7 mouse cellular contexts compared by ENCODE assay signal in the genomic region with DNA sequence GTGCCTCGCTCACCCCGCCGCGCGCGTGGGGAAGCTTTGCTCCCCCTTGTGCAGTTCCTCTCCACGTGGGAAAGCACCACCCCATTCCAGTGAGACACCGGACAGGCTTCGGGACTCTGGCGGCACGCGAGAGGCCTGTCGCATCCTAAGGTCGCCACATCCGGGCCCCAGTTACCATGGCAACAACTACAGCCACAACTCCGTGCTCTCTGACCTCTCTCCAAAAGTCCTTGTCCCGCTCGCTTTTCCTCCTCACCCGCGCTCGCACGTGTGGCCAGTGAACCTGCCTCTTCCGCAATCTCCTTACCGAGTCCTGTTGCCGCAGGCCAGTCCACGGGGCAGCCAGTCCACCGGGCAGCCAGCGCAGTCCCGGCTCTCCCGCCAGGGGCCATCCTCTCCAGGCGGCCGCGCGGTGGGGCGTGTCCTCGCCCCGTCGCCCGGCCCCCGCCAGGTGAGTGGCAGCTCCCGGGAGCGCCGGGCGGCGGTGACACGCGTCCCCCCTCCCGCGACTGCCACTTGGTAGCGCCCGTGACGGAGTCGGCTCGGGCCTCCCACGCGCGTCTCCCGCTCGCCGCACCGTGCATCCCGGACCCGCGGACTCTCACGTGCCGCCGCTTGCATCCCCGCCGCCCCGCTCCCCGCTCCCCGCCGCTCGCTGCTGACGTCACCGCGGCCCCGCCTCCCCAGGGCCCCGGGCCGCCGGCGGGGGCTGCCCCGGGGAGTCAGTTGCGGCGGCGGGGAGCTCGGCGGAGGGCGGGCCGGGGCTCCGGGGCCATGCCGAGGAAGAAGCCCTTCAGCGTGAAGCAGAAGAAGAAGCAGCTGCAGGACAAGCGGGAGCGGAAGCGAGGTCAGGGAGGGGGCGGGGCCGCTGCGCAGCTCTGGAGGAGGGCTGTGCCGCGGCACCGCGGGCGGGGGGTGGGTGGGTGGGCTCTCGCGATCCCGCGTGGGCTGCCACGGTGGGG. TPM values are rescaled to one million over a fixed set of nuclear protein-coding genes. Genes with fewer than 3 reads are reported as not detected.
A peak's percentile ranks its signal among the peaks of the same experiment; 100 is the strongest.
DNase-seq lines count a peak whose midpoint lies in the region; ATAC-seq lines count a peak whose summit lies in the region.

A gene (plus strand): TSS at position 451 of the 962 bp plus-strand sequence.
A gene (minus strand): TSS at position 836 of the 962 bp plus-strand sequence.

- under 1% methylated on average over 98 of the region's 109 CpGs for WGBS in intestine, embryonic 16.5 days
- under 1% methylated on average over 90 of the region's 109 CpGs for WGBS in midbrain, embryonic 11.5 days

- peak; percentile 94 for ATAC-seq in intestine, embryonic 16.5 days
- peak; percentile 86 for ATAC-seq in midbrain, embryonic 11.5 days (ENCODE audit: low FRiP score)

- H3K4me3 ChIP-seq in intestine, embryonic 16.5 days (ENCODE audit: low read length), result peak within 1 kb of the TSS; percentile 91
- H3K4me3 ChIP-seq in midbrain, embryonic 11.5 days (ENCODE audit: low read depth, low read length), result peak within 1 kb of the TSS; percentile 91

- peaks cover 11% of the 10 kb centered on the region for H3K36me3 ChIP-seq in intestine, embryonic 16.5 days (ENCODE audit: control insufficient read depth, insufficient read depth, low read length)
- H3K36me3 ChIP-seq in midbrain, embryonic 11.5 days (ENCODE audit: control insufficient read depth, insufficient read depth, low read length), result peaks cover 7% of the 10 kb centered on the region; the same call in 1 of the 2 replicates

- no peaks in the 10 kb centered on the region for H3K27me3 ChIP-seq in intestine, embryonic 16.5 days (replicated peaks; ENCODE audit: control insufficient read depth, insufficient read depth, low read length)
- H3K27me3 ChIP-seq in midbrain, embryonic 11.5 days (ENCODE audit: control insufficient read depth, insufficient read depth, low read length), result no peaks in the 10 kb centered on the region

- H3K4me2 ChIP-seq in intestine, embryonic 16.5 days (ENCODE audit: low read depth, low read length), result peak within 1 kb of the TSS; percentile 51
- peak within 1 kb of the TSS; percentile 77 for H3K4me2 ChIP-seq in midbrain, embryonic 11.5 days

- peaks cover 15% of the 10 kb centered on the region for H3K4me1 ChIP-seq in intestine, embryonic 16.5 days (ENCODE audit: control insufficient read depth, insufficient read depth, low read length)
- H3K4me1 ChIP-seq in midbrain, embryonic 11.5 days (ENCODE audit: control insufficient read depth, insufficient read depth, low read length), result peaks cover 17% of the 10 kb centered on the region

- H3K9ac ChIP-seq in intestine, embryonic 16.5 days (ENCODE audit: low read depth, low read length), result peak within 1 kb of the TSS; percentile 89
- peak within 1 kb of the TSS; percentile 83 for H3K9ac ChIP-seq in midbrain, embryonic 11.5 days (ENCODE audit: low read length)

- intact Hi-C loops in left cerebral cortex, postnatal 36 days (cut with DNase I), result loop anchor here (5.0 kb wide), 1 partner anchor 57 kb away; no protein-coding TSS in a partner anchor

- H3K27ac ChIP-seq in intestine, embryonic 16.5 days (ENCODE audit: low read length), result peak within 1 kb of the TSS; percentile 96
- H3K27ac ChIP-seq in midbrain, embryonic 11.5 days (ENCODE audit: low read depth, low read length), result peak within 1 kb of the TSS; percentile 90

- peak; percentile 96 for DNase-seq in adrenal gland, adult 2 months
- DNase-seq in embryo, embryonic 11.5 days (ENCODE audit: low read depth, low spot score), result peak; percentile 88
- peak; percentile 80 to 92 for DNase-seq in gastrocnemius, postnatal 4 days (ENCODE audit: low spot score in 2 of 2)
- peak; percentile 97 for DNase-seq in left cerebral cortex, postnatal 36 days (ENCODE audit: low spot score in 2 of 2)
- DNase-seq in midbrain, embryonic 11.5 days (ENCODE audit: low spot score, missing footprints), result peak; percentile 99
- DNase-seq in skeletal muscle tissue, adult 2 months (ENCODE audit: low read depth, low spot score), result peak; percentile 86

- H3K9me3 ChIP-seq in intestine, embryonic 16.5 days (ENCODE audit: control insufficient read depth, low read length), result no peaks in the 10 kb centered on the region
- no peaks in the 10 kb centered on the region for H3K9me3 ChIP-seq in midbrain, embryonic 11.5 days (ENCODE audit: control insufficient read depth, low read length)

RNA-seq across cellular contexts. Expression of the first gene that starts in this region (rescaled TPM):
- total RNA-seq in adrenal gland, adult 2 months (2021), result 10 to 100 TPM; 38.1 to 53.1 TPM
- polyA plus RNA-seq in adrenal gland, adult 2 months (2012; rRNA removed), result 26.9 and 29.6 TPM in 2 replicates
- total RNA-seq in gastrocnemius, postnatal 4 days (2021), result 10 to 100 TPM; 34.3 to 38.7 TPM
- 35.8 and 36.4 TPM in 2 replicates for polyA plus RNA-seq in intestine, embryonic 16.5 days (2015; fragmentation: Nextera tagmentation; extraction: Ambion mirVana)
- total RNA-seq in left cerebral cortex, postnatal 36 days (2021), result 100 to 1,000 TPM; 173 to 198 TPM
- polyA plus RNA-seq in midbrain, embryonic 11.5 days (2014; fragmentation: Nextera tagmentation; extraction: Ambion mirVana), result 26.0 and 30.6 TPM in 2 replicates

RNA-seq across cellular contexts. Expression of the second gene that starts in this region (rescaled TPM):
- 10 to 100 TPM; 19.5 to 19.8 TPM for total RNA-seq in adrenal gland, adult 2 months (2021)
- 19.1 and 20.6 TPM in 2 replicates for polyA plus RNA-seq in adrenal gland, adult 2 months (2012; rRNA removed)
- 10 to 100 TPM; 13.2 to 15.0 TPM for total RNA-seq in gastrocnemius, postnatal 4 days (2021)
- 22.5 and 25.9 TPM in 2 replicates for polyA plus RNA-seq in intestine, embryonic 16.5 days (2015; fragmentation: Nextera tagmentation; extraction: Ambion mirVana)
- 10 to 100 TPM; 36.9 to 40.0 TPM for total RNA-seq in left cerebral cortex, postnatal 36 days (2021)
- polyA plus RNA-seq in midbrain, embryonic 11.5 days (2014; fragmentation: Nextera tagmentation; extraction: Ambion mirVana), result 38.7 and 43.3 TPM in 2 replicates

Comparison
In these comparisons a context has a peak if more than half of its experiments do, and no peak if none do; other contexts are left out.
1. Peak in every context shown above with its lines: DNase-seq, ATAC-seq, H3K4me3 ChIP-seq and H3K27ac ChIP-seq.